Mouse (Mus musculus) liver, embryonic 15.5 days (tissue): ENCODE data around the gene Krt16. TPM values are rescaled to one million over a fixed set of nuclear protein-coding genes. Genes with fewer than 3 reads are reported as not detected.

ENCODE experiments used
- ATAC-seq: fragments of 200-750 bp; cut with Nextera tagmentation; 2 replicates; pipeline ENCODE4 v1.8.0; 2017; ENCODE audit warnings: moderate number of reproducible peaks, mild to moderate bottlenecking, moderate library complexity; ENCODE audit not compliant: insufficient read depth
- H3K27ac ChIP-seq: fragments of 300-500 bp; sonication (generic); replicated peaks from 2 replicates; pipeline ENCODE4 v1.5.1; 2015; ENCODE audit warnings: mild to moderate bottlenecking, inconsistent platforms
- H3K27me3 ChIP-seq: fragments of 300-500 bp; sonication (generic); 2 replicates; pipeline ENCODE4 v1.6.1; 2015; ENCODE audit warnings: mild to moderate bottlenecking, inconsistent platforms
- H3K36me3 ChIP-seq: fragments of 300-500 bp; sonication (generic); replicated peaks from 2 replicates; pipeline ENCODE4 v1.6.1; 2015; ENCODE audit warnings: moderate library complexity, mild to moderate bottlenecking, inconsistent platforms
- H3K4me1 ChIP-seq: fragments of 300-500 bp; sonication (generic); replicated peaks from 2 replicates; pipeline ENCODE4 v1.6.1; 2015; ENCODE audit warnings: inconsistent platforms
- H3K4me2 ChIP-seq: fragments of 300-500 bp; sonication (generic); 2 replicates; pipeline ENCODE4 v1.6.1; 2015; ENCODE audit warnings: moderate library complexity, mild to moderate bottlenecking, inconsistent platforms
- H3K4me3 ChIP-seq: fragments of 300-500 bp; sonication (generic); replicated peaks from 2 replicates; pipeline ENCODE4 v1.5.1; 2015; ENCODE audit warnings: mild to moderate bottlenecking, inconsistent platforms
- H3K9ac ChIP-seq: fragments of 300-500 bp; sonication (generic); 2 replicates; pipeline ENCODE4 v1.6.1; 2015; ENCODE audit warnings: moderate library complexity, mild to moderate bottlenecking, inconsistent platforms
- H3K9me3 ChIP-seq: fragments of 300-500 bp; sonication (generic); replicated peaks from 2 replicates; pipeline ENCODE4 v1.6.1; 2016; ENCODE audit warnings: inconsistent platforms
- WGBS: fragments of 180-500 bp; shearing (Covaris S2); methylation state at CpG from one replicate; pipeline ENCODE4 v1.1.7; 2015; ENCODE audit warnings: mixed read lengths; ENCODE audit not compliant: insufficient replicate concordance; 5-methylcytosine and 5-hydroxymethylcytosine counted together
- polyA plus RNA-seq: library from polyadenylated mRNA; unstranded; fragments of >200 nt; fragmentation: Nextera tagmentation; extraction: Ambion mirVana; gene quantifications from 2 replicates; pipeline ENCODE4 v1.2.1, GENCODE M21; 2015

Gene Krt16
- polyA plus RNA-seq, 1 experiment from 2014 or later = not detected

DNA sequence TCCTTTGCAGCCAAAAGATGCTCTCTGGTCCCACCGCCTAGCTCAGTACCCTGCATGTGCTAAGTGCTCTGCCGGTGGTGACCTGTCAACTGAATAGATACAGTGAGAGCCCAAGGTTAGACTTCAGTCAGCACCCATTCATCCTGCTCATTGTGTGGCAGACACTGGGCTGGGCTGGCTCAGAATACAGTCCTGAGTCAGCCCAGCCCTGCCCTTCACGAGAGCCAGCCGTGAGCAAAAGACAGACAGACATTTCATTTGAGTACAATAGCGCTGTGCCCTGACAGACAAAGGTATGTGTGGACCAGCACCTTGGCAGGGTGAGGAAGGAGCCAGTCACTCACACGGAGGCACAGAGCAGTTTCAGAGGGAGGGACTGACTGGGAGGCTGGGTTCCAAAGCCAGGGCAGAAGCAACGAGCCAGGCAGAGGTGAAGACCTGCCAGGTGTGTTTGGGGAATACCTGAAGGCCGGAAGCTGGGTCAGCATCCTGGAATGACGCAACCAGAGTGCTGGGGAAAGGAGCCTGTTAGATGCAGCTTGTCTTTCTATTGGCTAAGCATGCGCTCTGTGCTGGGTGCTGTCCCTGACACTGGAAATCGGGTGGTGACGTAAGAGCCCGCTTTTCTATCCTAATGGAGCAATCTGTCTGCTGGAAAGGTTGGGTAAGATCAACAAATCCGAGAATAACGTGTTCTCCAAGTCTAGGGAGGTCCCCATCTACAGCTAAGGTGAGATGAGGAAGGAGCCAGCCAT lies 29.2 kb upstream of the Krt16 start:
- no peak for ATAC-seq
- no peaks in the 10 kb centered on the region for H3K9me3 ChIP-seq
- no peaks in the 10 kb centered on the region for H3K4me1 ChIP-seq
- no peak overlapping the region for H3K4me3 ChIP-seq
- 51% methylated on average over 15 of the region's 15 CpGs for WGBS
- H3K36me3 ChIP-seq = no peaks in the 10 kb centered on the region
- no peak overlapping the region for H3K27ac ChIP-seq
- H3K4me2 ChIP-seq = no peak overlapping the region
- no peak overlapping the region for H3K9ac ChIP-seq
- H3K27me3 ChIP-seq = 0 out of 2 replicates have a peak, but pooled peaks cover 4% of the 10 kb centered on the region

DNA sequence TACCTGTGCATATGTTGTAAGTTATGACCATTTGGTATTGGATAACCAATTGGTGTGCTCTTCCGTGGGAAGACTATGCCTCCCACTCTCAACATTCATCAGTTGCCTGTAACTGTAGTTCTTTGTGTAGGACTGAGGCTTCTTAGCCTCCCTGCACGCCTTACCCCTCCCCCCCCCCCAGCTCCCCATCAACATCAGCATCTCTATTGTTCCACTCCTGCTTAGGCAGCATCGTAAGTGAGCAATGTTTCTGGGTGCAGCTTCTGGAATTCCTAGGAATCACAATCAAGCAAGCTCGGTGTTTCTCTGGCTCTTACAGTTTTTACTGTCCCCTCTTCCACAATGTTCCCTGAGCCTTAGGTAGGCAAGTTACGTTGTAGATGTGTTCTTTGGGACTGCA lies 26.8 kb upstream of the Krt16 start:
- Histone ChIP-seq H3K4me1 (no peaks in the 10 kb centered on the region), H3K4me3 (no peak overlapping the region), H3K9ac (no peak overlapping the region), H3K27ac (no peak overlapping the region), H3K4me2 (no peak overlapping the region), H3K9me3 (no peaks in the 10 kb centered on the region), H3K36me3 (no peaks in the 10 kb centered on the region), H3K27me3 (no peaks in the 10 kb centered on the region)
- ATAC-seq = no peak
- WGBS = 51% methylated on average over 5 of the region's 5 CpGs

- no peak for ATAC-seq
- no peak overlapping the region for H3K9ac ChIP-seq
- H3K4me1 ChIP-seq = no peaks in the 10 kb centered on the region
- no peaks in the 10 kb centered on the region for H3K36me3 ChIP-seq
- no peak overlapping the region for H3K4me3 ChIP-seq
- WGBS = 64% methylated on average over 7 of the region's 7 CpGs
- H3K27ac ChIP-seq = no peak overlapping the region
- no peaks in the 10 kb centered on the region for H3K27me3 ChIP-seq
- no peaks in the 10 kb centered on the region for H3K9me3 ChIP-seq
- no peak overlapping the region for H3K4me2 ChIP-seq
Observed at GRCm38 (mm10) chr11:100274719-100275118, 26.0 kb upstream of the Krt16 start.

- Histone ChIP-seq H3K36me3 (no peaks in the 10 kb centered on the region), H3K4me3 (no peak overlapping the region), H3K4me2 (no peak overlapping the region), H3K9ac (no peak overlapping the region), H3K4me1 (no peaks in the 10 kb centered on the region), H3K27ac (no peak overlapping the region), H3K27me3 (no peaks in the 10 kb centered on the region), H3K9me3 (no peaks in the 10 kb centered on the region)
- ATAC-seq = no peak
- 52% methylated on average over 1 of the region's 1 CpGs for WGBS
Observed at GRCm38 (mm10) chr11:100271878-100272277, 23.2 kb upstream of the Krt16 start.

DNA sequence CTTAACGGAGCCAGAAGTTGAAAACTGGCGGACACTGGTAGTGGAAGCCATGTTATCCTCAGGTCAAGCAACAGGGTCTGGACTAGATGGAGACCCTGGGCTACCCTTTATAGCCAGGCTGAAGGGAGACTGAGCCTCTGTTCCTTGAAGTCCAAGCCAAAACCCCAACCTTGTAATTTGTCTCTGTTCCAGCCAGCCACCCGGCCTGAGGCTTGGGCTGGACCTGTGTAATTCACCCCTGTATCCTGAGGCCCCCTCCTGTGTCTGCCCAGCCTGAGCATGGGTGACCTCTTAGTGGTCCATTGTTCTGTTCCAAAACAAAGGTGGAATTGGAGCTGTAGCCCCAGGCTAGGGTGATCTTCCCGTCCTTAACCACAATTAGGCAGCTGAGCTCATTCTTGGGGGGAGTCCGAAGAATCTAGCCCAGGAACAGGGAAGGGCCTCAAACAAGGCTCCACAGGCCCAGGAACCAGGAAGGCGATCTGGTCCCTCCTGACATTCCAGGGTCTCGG lies 21.2 kb upstream of the Krt16 start, which contains the start of gene Krt42:
Krt42 (minus strand) TSS at position 51 of the 512 bp plus-strand sequence.
- no peak within 1 kb of the TSS for H3K27ac ChIP-seq
- no peak within 1 kb of the TSS for H3K4me3 ChIP-seq
- H3K4me1 ChIP-seq = no peaks in the 10 kb centered on the region
- no peaks in the 10 kb centered on the region for H3K27me3 ChIP-seq
- no peak for ATAC-seq
- H3K36me3 ChIP-seq = no peaks in the 10 kb centered on the region
- 56% methylated on average over 7 of the region's 7 CpGs for WGBS
- no peak within 1 kb of the TSS for H3K9ac ChIP-seq
- H3K9me3 ChIP-seq = no peaks in the 10 kb centered on the region
- no peak within 1 kb of the TSS for H3K4me2 ChIP-seq

DNA sequence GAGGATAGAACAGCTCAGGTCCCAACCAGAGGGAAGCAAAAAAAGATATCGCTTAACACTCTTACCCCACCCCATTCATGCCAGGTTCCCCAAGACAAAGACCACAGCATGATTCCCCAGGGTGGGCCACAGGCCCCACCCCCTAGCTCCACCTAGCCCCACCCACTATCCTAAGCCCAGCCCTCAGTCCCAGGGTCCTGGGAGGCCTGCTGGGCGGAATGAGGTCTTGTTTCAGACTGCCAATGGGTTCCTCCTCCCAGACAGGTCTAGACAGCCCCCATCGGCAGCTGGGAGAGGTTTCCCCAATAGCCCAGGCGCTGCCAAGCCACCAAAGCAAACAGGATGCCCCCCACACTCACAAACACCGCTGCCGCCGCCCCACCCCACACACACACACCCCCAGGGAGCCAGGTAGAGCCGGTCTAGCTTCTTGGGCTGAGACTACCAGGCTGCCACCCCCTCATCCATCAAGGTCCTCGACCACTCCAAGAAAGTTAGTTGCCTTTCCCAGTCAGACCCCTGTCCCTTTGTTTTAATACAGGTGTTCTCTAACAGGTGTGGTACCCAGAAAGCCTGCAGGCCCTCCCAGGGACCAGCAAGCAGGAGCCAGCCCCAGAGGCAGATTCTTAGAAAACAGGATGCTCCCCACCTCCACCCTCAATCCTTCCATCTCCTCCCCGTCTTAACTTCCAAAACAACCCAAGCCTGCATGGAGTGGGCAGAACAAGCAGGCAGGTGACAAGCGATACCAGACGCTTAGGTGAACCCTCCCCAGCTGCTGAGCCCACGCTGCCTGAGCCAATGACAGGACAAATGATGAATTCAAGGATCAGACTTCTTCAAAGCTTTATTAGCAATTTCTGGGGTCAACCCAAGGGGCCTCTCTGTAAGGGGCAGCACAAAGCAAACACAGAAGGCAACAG lies 13.6 kb upstream of the Krt16 start:
- Histone ChIP-seq H3K36me3 (no peaks in the 10 kb centered on the region), H3K4me3 (no peak overlapping the region), H3K4me1 (no peaks in the 10 kb centered on the region), H3K9me3 (no peaks in the 10 kb centered on the region), H3K4me2 (no peak overlapping the region), H3K27ac (no peak overlapping the region), H3K9ac (no peak overlapping the region), H3K27me3 (no peaks in the 10 kb centered on the region)
- 22% methylated on average over 13 of the region's 13 CpGs for WGBS
- no peak for ATAC-seq

- no peak for ATAC-seq
- no peak overlapping the region for H3K4me2 ChIP-seq
- H3K9me3 ChIP-seq = no peaks in the 10 kb centered on the region
- no peaks in the 10 kb centered on the region for H3K36me3 ChIP-seq
- H3K4me3 ChIP-seq = no peak overlapping the region
- 67% methylated on average over 9 of the region's 9 CpGs for WGBS
- no peak overlapping the region for H3K9ac ChIP-seq
- no peaks in the 10 kb centered on the region for H3K27me3 ChIP-seq
- H3K27ac ChIP-seq = no peak overlapping the region
- H3K4me1 ChIP-seq = no peaks in the 10 kb centered on the region
Observed at GRCm38 (mm10) chr11:100261235-100261605, 12.5 kb upstream of the Krt16 start.

DNA sequence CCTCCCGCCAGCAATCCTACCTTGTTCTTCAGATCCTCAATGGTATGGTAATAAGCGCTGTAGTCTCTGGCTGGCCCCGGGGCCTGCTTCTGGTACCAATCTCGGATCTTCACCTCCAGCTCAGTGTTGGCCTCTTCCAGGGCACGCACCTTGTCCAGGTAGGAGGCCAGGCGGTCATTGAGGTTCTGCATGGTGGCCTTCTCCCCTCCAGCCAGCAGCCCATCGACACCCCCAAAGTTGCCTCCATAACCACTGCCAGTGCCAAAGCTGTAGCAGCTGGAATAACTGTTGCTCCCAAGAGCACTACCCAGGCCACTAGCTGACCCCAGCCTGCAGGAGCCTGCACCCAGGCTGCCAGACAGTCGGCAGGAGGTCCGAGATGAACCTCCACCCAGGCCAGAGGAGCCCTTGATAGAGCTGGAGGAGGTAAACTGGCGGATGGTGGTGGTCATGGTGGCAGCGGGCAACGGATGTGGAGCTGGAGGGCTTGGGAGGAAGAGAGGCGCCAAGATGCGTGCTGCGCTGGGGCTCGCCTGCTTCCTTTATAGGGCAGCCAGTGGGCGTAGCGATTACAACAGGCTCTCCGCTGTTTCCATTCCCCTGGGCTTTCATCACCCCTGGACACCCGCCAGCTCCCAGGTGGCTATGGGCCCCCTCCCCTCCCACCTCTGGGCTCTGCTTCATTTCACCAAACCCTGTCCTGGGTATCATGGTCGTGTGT lies 12.0 kb upstream of the Krt16 start, which contains the start of gene Krt17:
Krt17 (minus strand) TSS at position 516 of the 721 bp plus-strand sequence.
- no peak for ATAC-seq
- Histone ChIP-seq H3K4me3 (no peak within 1 kb of the TSS), H3K9me3 (no peaks in the 10 kb centered on the region), H3K9ac (no peak within 1 kb of the TSS), H3K4me1 (no peaks in the 10 kb centered on the region), H3K36me3 (no peaks in the 10 kb centered on the region), H3K27ac (no peak within 1 kb of the TSS), H3K4me2 (no peak within 1 kb of the TSS), H3K27me3 (no peaks in the 10 kb centered on the region)
- WGBS = 63% methylated on average over 21 of the region's 21 CpGs

- Histone ChIP-seq H3K4me3 (no peak overlapping the region), H3K27ac (no peak overlapping the region), H3K4me1 (no peaks in the 10 kb centered on the region), H3K27me3 (no peaks in the 10 kb centered on the region), H3K4me2 (no peak overlapping the region), H3K36me3 (no peaks in the 10 kb centered on the region), H3K9ac (no peak overlapping the region), H3K9me3 (no peaks in the 10 kb centered on the region)
- no peak for ATAC-seq
- 79% methylated on average over 9 of the region's 9 CpGs for WGBS
Observed at GRCm38 (mm10) chr11:100259079-100259478, 10.4 kb upstream of the Krt16 start.

GRCm38 (mm10) chr11:100257967-100258366 lies 9.3 kb upstream of the Krt16 start:
- no peak overlapping the region for H3K4me3 ChIP-seq
- no peak overlapping the region for H3K9ac ChIP-seq
- 58% methylated on average over 1 of the region's 1 CpGs for WGBS
- no peaks in the 10 kb centered on the region for H3K36me3 ChIP-seq
- no peak for ATAC-seq
- H3K4me1 ChIP-seq = no peaks in the 10 kb centered on the region
- H3K27me3 ChIP-seq = no peaks in the 10 kb centered on the region
- H3K27ac ChIP-seq = no peak overlapping the region
- H3K4me2 ChIP-seq = no peak overlapping the region
- no peaks in the 10 kb centered on the region for H3K9me3 ChIP-seq

DNA sequence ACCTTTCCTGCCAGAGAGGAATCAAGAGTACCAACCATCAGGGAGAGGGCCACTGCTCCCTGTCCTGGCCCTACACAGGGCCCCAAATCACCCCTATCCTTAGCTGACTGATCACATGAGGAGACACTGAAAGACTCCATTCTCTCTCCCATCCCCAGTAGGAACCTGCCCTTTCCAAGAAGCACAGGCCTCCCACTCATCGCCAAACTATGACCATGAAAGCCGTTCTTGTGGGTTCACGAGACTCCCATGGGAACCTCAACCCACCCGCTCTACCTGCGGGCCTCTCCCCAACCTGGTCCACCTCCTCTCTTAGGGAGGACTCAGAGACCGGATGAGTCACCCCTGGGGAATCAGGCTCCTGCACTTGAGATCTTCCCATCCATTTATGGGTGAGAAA lies 6.8 kb upstream of the Krt16 start:
- H3K4me1 ChIP-seq = no peaks in the 10 kb centered on the region
- no peaks in the 10 kb centered on the region for H3K27me3 ChIP-seq
- H3K27ac ChIP-seq = no peak overlapping the region
- ATAC-seq = no peak
- no peak overlapping the region for H3K9ac ChIP-seq
- no peak overlapping the region for H3K4me2 ChIP-seq
- no peaks in the 10 kb centered on the region for H3K9me3 ChIP-seq
- no peaks in the 10 kb centered on the region for H3K36me3 ChIP-seq
- no peak overlapping the region for H3K4me3 ChIP-seq
- 73% methylated on average over 6 of the region's 6 CpGs for WGBS
